Mouse (Mus musculus) limb, embryonic 11.5 days (tissue): ENCODE data around the gene Mphosph9. TPM values are rescaled to one million over a fixed set of nuclear protein-coding genes. Genes with fewer than 3 reads are reported as not detected.

ENCODE experiments used
- ATAC-seq: fragments of 200-750 bp; cut with Nextera tagmentation; 2 replicates; pipeline ENCODE4 v1.8.0; 2017; ENCODE audit warnings: low read depth; ENCODE audit not compliant: insufficient number of reproducible peaks, low FRiP score, low TSS enrichment
- DNase-seq: peaks from one replicate; pipeline ENCODE4 v3.0.0-alpha.2; 2015; ENCODE audit warnings: low spot score
- H3K27ac ChIP-seq: fragments of 300-500 bp; sonication (generic); replicated peaks from 2 replicates; pipeline ENCODE4 v1.5.1; 2014; ENCODE audit warnings: low read depth, mild to moderate bottlenecking, low read length
- H3K27me3 ChIP-seq: fragments of 300-500 bp; sonication (generic); 2 replicates; pipeline ENCODE4 v1.6.1; 2014; ENCODE audit warnings: mild to moderate bottlenecking, low read length, mixed read lengths; ENCODE audit not compliant: control insufficient read depth, insufficient read depth
- H3K36me3 ChIP-seq: fragments of 300-500 bp; sonication (generic); 2 replicates; pipeline ENCODE4 v1.6.1; 2014; ENCODE audit warnings: mild to moderate bottlenecking, low read length, moderate library complexity, mixed read lengths; ENCODE audit not compliant: control insufficient read depth, insufficient read depth
- H3K4me1 ChIP-seq: fragments of 300-500 bp; sonication (generic); 2 replicates; pipeline ENCODE4 v1.6.1; 2014; ENCODE audit warnings: low read length, mixed read lengths; ENCODE audit not compliant: control insufficient read depth, insufficient read depth
- H3K4me2 ChIP-seq: fragments of 300-500 bp; sonication (generic); 2 replicates; pipeline ENCODE4 v1.6.1; 2014; ENCODE audit warnings: low read depth, mild to moderate bottlenecking, moderate library complexity; ENCODE audit not compliant: severe bottlenecking
- H3K4me3 ChIP-seq: fragments of 300-500 bp; sonication (generic); 2 replicates; pipeline ENCODE4 v1.5.1; 2014; ENCODE audit warnings: low read depth, low read length
- H3K9ac ChIP-seq: fragments of 300-500 bp; sonication (generic); 2 replicates; pipeline ENCODE4 v1.6.1; 2014; ENCODE audit warnings: mild to moderate bottlenecking, low read length
- H3K9me3 ChIP-seq: fragments of 300-500 bp; sonication (generic); 2 replicates; pipeline ENCODE4 v1.6.1; 2016; ENCODE audit warnings: low read length; ENCODE audit not compliant: control insufficient read depth
- WGBS: fragments of 180-500 bp; shearing (Covaris S2); extraction: QIAGEN DNeasy Blood & Tissue Kit; methylation state at CpG from one replicate; pipeline ENCODE4 v1.1.7; 2014; 5-methylcytosine and 5-hydroxymethylcytosine counted together
- polyA plus RNA-seq: library from polyadenylated mRNA; unstranded; fragments of >200 nt; fragmentation: Nextera tagmentation; extraction: Ambion mirVana; gene quantifications from 2 replicates; pipeline ENCODE4 v1.2.1, GENCODE M21; 2014

Mphosph9 gene
- polyA plus RNA-seq, 1 experiment from 2014 or later: 18.3 TPM

- ATAC-seq (no peak), DNase-seq (no peak)
- 81% methylated on average over 8 of the region's 8 CpGs for WGBS
- peaks cover 10% of the 10 kb centered on the region; the same call in 1 of the 2 replicates for H3K4me1 ChIP-seq
- no peaks in the 10 kb centered on the region for H3K9me3 ChIP-seq
- H3K27me3 ChIP-seq: no peaks in the 10 kb centered on the region
- H3K36me3 ChIP-seq: peaks cover 11% of the 10 kb centered on the region; the same call in 1 of the 2 replicates
- H3K27ac ChIP-seq: no peak overlapping the region
- no peak overlapping the region for H3K4me3 ChIP-seq
- no peak overlapping the region for H3K9ac ChIP-seq
- no peak overlapping the region for H3K4me2 ChIP-seq
Measured at GRCm38 (mm10) chr5:124253555-124253954, 74.2 kb downstream of the Mphosph9 start.

GRCm38 (mm10) chr5:124252580-124253320 lies 75.0 kb downstream of the Mphosph9 start:
- Histone ChIP-seq H3K9me3 (no peaks in the 10 kb centered on the region), H3K27ac (no peak overlapping the region), H3K27me3 (no peaks in the 10 kb centered on the region), H3K4me3 (no peak overlapping the region), H3K9ac (no peak overlapping the region), H3K4me2 (no peak overlapping the region), H3K4me1 (peaks cover 10% of the 10 kb centered on the region; the same call in 1 of the 2 replicates), H3K36me3 (peaks cover 9% of the 10 kb centered on the region; the same call in 1 of the 2 replicates)
- ATAC-seq (no peak), DNase-seq (no peak)
- WGBS: 94% methylated on average over 13 of the region's 13 CpGs

- H3K4me3 ChIP-seq: no peak overlapping the region
- peaks cover 10% of the 10 kb centered on the region; the same call in 1 of the 2 replicates for H3K4me1 ChIP-seq
- WGBS: 82% methylated on average over 5 of the region's 5 CpGs
- no peak overlapping the region for H3K4me2 ChIP-seq
- H3K9ac ChIP-seq: no peak overlapping the region
- ATAC-seq (no peak), DNase-seq (no peak)
- no peaks in the 10 kb centered on the region for H3K9me3 ChIP-seq
- H3K27ac ChIP-seq: no peak overlapping the region
- no peaks in the 10 kb centered on the region for H3K27me3 ChIP-seq
- peaks cover 4% of the 10 kb centered on the region; the same call in 1 of the 2 replicates for H3K36me3 ChIP-seq
Measured at GRCm38 (mm10) chr5:124251070-124251469, 76.7 kb downstream of the Mphosph9 start.

DNA sequence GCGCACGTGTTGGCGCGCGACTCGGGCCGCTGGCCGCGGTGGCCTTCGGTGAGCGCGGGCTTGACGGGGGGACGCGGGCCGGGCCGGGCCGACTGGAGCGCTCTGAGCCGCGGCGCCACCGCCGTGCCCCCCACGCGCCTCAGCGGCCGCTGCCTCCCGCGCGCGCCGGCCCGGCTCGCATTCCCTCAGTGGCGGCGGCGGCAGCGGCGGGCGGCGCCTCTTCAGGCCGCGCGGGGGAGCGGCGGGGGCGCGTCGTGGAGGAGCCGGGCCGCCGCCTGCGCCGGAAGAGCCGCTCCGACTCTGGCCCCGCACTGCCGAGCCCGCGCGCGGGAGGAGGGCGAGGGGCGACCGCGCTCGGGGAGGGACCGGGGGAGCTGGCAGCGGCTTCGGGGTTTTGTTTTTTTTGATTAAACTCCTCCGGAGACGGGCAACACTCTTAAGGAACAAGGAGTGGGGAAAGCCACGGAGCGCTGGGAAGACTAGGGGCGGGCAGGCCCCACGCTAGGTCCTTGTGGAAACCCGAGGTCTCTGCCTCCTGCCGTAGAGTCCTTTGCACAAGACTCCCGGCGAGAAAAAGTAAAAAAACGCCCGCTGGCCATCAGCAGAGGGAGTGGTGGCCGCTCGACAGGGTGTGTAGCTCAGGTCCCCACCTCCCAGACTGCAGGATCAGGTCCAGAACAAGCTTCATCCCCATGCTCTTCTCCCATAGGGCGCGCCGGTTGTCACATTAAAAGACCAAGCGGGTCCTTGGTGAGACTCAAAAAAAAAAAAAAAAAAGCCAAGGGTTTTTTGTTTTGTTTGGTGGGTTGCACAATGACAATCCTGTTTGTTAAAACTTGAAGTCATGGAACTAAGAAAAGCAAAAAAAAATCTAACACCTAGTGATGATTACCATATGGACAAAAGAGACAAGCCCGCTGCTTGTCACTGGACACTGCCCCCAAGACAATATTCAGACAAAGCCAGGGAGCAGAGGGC lies 77.9 kb downstream of the Mphosph9 start, which contains the start of gene Pitpnm2:
TSS of gene Pitpnm2 (minus strand) at position 147 of the 978 bp plus-strand sequence.
- WGBS: under 1% methylated on average over 73 of the region's 90 CpGs
- Histone ChIP-seq H3K9me3 (no peaks in the 10 kb centered on the region), H3K4me3 (peak within 1 kb of the TSS; percentile 58), H3K4me1 (peaks cover 10% of the 10 kb centered on the region; the same call in 1 of the 2 replicates), H3K9ac (peak within 1 kb of the TSS; percentile 82), H3K36me3 (peaks cover 2% of the 10 kb centered on the region; the same call in 1 of the 2 replicates), H3K27me3 (no peaks in the 10 kb centered on the region), H3K27ac (no peak within 1 kb of the TSS), H3K4me2 (peak within 1 kb of the TSS; percentile 94)
- DNase-seq (peak; percentile 65), ATAC-seq (peak; percentile 74)

DNA sequence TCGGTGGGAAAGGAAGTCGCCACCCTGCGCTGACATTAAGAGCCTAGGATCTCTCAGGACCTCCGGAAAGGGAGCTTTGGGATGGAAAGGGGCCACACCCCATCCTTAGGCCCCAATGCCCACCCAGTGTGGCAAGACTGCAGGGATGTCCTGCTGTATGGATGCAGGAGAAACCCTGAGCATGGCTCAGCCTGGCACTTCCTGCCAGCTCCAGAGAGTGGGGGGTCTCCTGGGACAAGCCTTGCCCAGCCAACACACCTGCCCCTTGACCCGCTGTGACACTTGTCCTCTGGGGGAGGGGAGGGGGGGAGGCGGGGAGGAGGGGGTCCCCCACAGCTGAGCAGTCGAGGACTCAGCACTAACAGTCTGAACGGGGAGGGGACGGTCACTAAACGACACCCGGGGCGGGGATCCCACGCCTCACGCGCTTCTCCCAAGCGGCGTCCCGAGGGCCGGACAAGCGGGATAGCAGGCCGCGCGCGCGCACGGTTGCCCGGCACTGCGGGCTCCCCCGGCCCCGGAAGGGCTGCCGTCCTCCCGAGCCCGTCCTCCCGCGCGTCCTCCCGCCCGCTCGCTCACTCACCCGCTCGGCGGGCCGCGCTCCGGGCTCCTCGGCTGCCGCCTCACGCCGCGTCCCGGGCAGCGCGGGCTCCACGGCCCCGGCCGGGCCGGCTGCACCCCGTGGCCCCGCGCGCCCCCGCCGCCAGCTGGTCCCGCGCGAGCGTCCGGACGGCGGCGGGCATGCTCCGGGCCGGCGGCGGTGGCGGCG lies 78.7 kb downstream of the Mphosph9 start:
- Histone ChIP-seq H3K36me3 (peaks cover 2% of the 10 kb centered on the region; the same call in 1 of the 2 replicates), H3K4me3 (peak overlapping the region; percentile 58), H3K27me3 (no peaks in the 10 kb centered on the region), H3K4me2 (peak overlapping the region; percentile 94), H3K4me1 (peaks cover 10% of the 10 kb centered on the region; the same call in 1 of the 2 replicates), H3K9me3 (no peaks in the 10 kb centered on the region), H3K9ac (peak overlapping the region; percentile 82), H3K27ac (no peak overlapping the region)
- DNase-seq (peak; percentile 64), ATAC-seq (peak; percentile 60; the same call in 1 of the 2 replicates)
- WGBS: 1% methylated on average over 57 of the region's 77 CpGs

DNA sequence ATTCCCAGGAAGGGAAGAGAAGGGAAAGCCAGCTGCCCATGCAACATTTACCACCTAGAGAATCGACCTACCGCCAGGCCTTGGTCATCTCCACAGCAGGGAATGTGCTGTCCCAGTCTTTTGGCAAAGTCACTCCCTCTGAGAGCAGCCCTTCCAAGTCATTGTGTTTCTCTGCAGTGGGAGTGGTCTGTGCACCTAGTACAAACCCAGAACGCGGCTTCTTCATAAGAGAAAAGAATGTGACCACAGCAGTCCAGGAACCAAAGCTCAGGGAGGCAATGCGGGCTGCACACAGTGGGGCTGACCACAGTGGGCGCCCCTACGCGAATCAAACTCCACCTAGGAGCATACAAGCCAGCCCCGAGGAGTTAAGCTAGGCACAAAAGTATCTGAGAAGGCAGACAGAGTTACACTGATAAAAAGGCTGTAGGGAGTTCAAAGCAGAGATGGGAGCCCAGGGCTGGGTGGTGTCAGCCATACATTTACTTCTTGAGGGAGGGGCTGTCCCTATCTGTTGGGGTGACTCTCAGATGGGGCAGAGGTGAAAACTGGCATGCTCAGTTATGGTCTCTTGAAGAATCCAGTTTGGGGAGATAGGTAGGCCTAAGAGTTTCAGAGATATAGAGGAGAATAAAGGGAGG lies 79.7 kb downstream of the Mphosph9 start:
- H3K27ac ChIP-seq: no peak overlapping the region

DNA sequence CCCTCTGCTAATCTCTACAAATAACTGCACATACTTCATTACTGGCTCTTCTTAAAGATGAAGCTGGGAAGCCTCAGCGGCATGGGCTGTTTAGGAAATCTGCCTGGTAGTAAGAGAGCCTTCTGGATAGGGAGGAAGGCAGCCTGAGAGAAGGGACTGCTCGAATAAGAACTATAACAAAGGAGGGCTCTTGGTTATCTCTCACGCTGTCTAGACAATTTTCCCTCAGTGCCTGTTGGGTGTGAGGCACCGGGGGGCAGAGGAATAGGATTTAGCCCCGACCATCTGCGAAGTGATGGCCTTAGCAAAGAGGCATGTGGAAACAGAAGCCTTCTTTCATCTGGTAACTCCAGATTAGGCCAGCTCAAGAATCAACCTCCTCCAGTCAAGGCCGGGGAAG lies 80.5 kb downstream of the Mphosph9 start:
- Histone ChIP-seq H3K36me3 (0 out of 2 replicates have a peak, but pooled peaks cover 2% of the 10 kb centered on the region), H3K4me1 (peaks cover 11% of the 10 kb centered on the region), H3K9me3 (no peaks in the 10 kb centered on the region), H3K4me2 (no peak overlapping the region), H3K4me3 (no peak overlapping the region), H3K27ac (no peak overlapping the region), H3K9ac (no peak overlapping the region), H3K27me3 (no peaks in the 10 kb centered on the region)
- WGBS: 62% methylated on average over 7 of the region's 7 CpGs
- no peak for ATAC-seq
- DNase-seq: no peak

More for the DNA sequence above, 79.7 kb downstream of the Mphosph9 start:
- H3K9ac ChIP-seq: no peak overlapping the region
- no peak for DNase-seq
- ATAC-seq: no peak
- H3K27me3 ChIP-seq: no peaks in the 10 kb centered on the region
- 48% methylated on average over 9 of the region's 9 CpGs for WGBS
- no peak overlapping the region for H3K4me2 ChIP-seq
- H3K36me3 ChIP-seq: 0 out of 2 replicates have a peak, but pooled peaks cover 2% of the 10 kb centered on the region
- no peak overlapping the region for H3K4me3 ChIP-seq
- H3K4me1 ChIP-seq: peaks cover 10% of the 10 kb centered on the region; the same call in 1 of the 2 replicates
- no peaks in the 10 kb centered on the region for H3K9me3 ChIP-seq
